Mouse (Mus musculus) cerebellum, adult 18-20 months (tissue): ENCODE measurements around the gene Pnpla2.
"Not testable (repeated sequence)": the region's sequence is repeated elsewhere in the genome, so short reads cannot be mapped to it uniquely, and the experiment has no call there.

ENCODE experiments used
- DNase-seq, 2 experiments: peaks; one replicate each; pipeline ENCODE4 v3.0.0; 2021

Gene Pnpla2

GRCm38 (mm10) chr7:141432186-141432611 is 22.8 kb upstream of the Pnpla2 start:
- peak; percentile 58 to 68 for DNase-seq

- DNase-seq: peak; percentile 93 to 97
Observed at GRCm38 (mm10) chr7:141432741-141433516, 22.1 kb upstream of the Pnpla2 start.

- peak; percentile 49 to 62 for DNase-seq
Observed at GRCm38 (mm10) chr7:141433517-141434400, 21.2 kb upstream of the Pnpla2 start.

GRCm38 (mm10) chr7:141434464-141434863 is 20.5 kb upstream of the Pnpla2 start:
- peak; percentile 85 to 89 for DNase-seq

- peak; percentile 79 to 82 for DNase-seq
Observed at GRCm38 (mm10) chr7:141435129-141435855, 19.7 kb upstream of the Pnpla2 start.

GRCm38 (mm10) chr7:141435856-141436522 is 19.0 kb upstream of the Pnpla2 start:
- DNase-seq: peak in 1 of 2 experiments; percentile 43

- peak in 1 of 2 experiments; percentile 27 for DNase-seq
Observed at GRCm38 (mm10) chr7:141436523-141436892, 18.5 kb upstream of the Pnpla2 start.

GRCm38 (mm10) chr7:141437178-141438120 is 17.5 kb upstream of the Pnpla2 start, which contains the start of gene Slc25a22:
Gene Slc25a22, minus strand, starts transcription at chr7:141437892.
- peak; percentile 83 to 92 for DNase-seq

GRCm38 (mm10) chr7:141438201-141438968 is 16.6 kb upstream of the Pnpla2 start:
- DNase-seq: peak; percentile 88 to 89

- peak in 1 of 2 experiments; percentile 37 for DNase-seq
Observed at GRCm38 (mm10) chr7:141439140-141439679, 15.8 kb upstream of the Pnpla2 start.

GRCm38 (mm10) chr7:141439811-141440210 is 15.2 kb upstream of the Pnpla2 start:
- peak in 1 of 2 experiments; percentile 29 for DNase-seq

- peak; percentile 73 to 75 for DNase-seq
Observed at GRCm38 (mm10) chr7:141440613-141441012, 14.4 kb upstream of the Pnpla2 start.

- DNase-seq: no peak
Observed at GRCm38 (mm10) chr7:141441460-141441859, 13.5 kb upstream of the Pnpla2 start.

GRCm38 (mm10) chr7:141442199-141442598 is 12.8 kb upstream of the Pnpla2 start:
- no peak for DNase-seq

- DNase-seq: no peak
Observed at GRCm38 (mm10) chr7:141443081-141443821, 11.7 kb upstream of the Pnpla2 start.

GRCm38 (mm10) chr7:141443828-141444237 is 11.2 kb upstream of the Pnpla2 start, which contains the start of gene Pidd1:
Gene Pidd1, minus strand, starts transcription at chr7:141444025.
- peak; percentile 27 to 38 for DNase-seq

- not testable (repeated sequence) for DNase-seq
Observed at GRCm38 (mm10) chr7:141446374-141446773, 8.6 kb upstream of the Pnpla2 start.

GRCm38 (mm10) chr7:141447110-141447991 is 7.6 kb upstream of the Pnpla2 start, which contains the start of gene Rplp2:
Gene Rplp2, plus strand, starts transcription at chr7:141447370.
- peak; percentile 94 to 96 for DNase-seq
